Mouse (Mus musculus) brain, embryonic 14.5 days (tissue): ENCODE measurements at regions not wholly inside any gene's neighbourhood (a gene's known extent, or its start where the extent isn't known, plus 50 kb on each side); places are given as distances from the start of the nearest gene placed in this dataset.

ENCODE experiments used
- CTCF ChIP-seq: fragments of 200-500 bp; IDR thresholded peaks from 2 replicates; pipeline ENCODE4 v1.5.1; 2012; ENCODE audit warnings: inconsistent platforms, mild to moderate bottlenecking, moderate library complexity, borderline replicate concordance; ENCODE audit not compliant: insufficient read depth, insufficient read length; ENCODE audit errors: extremely low read depth
- POLR2A ChIP-seq: fragments of 200-500 bp; IDR thresholded peaks from 2 replicates; pipeline ENCODE4 v1.6.1; 2012; ENCODE audit warnings: mild to moderate bottlenecking, inconsistent platforms, borderline replicate concordance; ENCODE audit not compliant: poor library complexity, insufficient read depth, insufficient read length, severe bottlenecking; ENCODE audit errors: extremely low read depth

- TF ChIP-seq CTCF (no peak), POLR2A (no peak)
Measured at GRCm38 (mm10) chr6:31305736-31306135, 92.8 kb upstream of the Mkln1 start.
